Mouse (Mus musculus): Measurements from ENCODE around the gene Pnkd. TPM values are rescaled to one million over a fixed set of nuclear protein-coding genes. Genes with fewer than 3 reads are reported as not detected.
A peak's percentile ranks its signal among the peaks of the same experiment; 100 is the strongest.
"Not testable (repeated sequence)": the region's sequence is repeated elsewhere in the genome, so short reads cannot be mapped to it uniquely, and the experiment has no call there.

Gene Pnkd
- polyA plus RNA-seq, 1 experiment from 2014 or later = 104 TPM

DNA sequence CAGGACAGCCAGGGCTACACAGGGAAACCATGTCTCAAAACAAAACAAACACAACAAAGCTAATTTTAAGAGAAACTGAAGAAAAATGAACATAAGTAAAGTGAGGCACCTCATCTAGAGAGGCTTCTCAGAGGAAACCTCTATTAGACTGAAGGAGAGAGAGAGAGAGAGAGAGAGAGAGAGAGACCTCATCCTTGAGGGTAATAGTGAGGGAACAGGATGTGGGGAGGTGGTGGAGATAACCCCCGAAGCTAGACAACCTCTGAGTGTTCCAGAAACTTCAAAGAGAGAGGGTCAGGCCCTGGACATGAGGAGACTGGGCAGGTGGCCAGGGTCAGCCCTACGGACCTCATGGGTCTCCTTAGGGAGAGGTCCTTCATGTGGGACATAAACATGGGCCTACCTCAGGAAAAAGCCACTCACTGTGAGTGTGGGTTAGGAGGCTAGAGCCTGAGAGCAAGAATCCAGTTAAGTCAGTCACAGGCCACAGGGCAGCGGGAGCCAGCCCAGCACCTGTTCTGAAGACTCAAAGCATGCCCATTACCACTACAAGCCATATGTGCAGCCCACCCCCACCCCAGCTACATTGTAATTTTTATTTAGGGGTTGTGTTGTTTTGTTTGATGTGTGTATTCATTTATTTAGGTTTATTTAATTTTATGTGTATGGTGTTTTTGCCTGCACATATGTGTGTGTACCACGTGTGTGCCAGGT is 31.5 kb downstream of the Pnkd start:
- Histone ChIP-seq H3K36me3 (no peaks in the 10 kb centered on the region), H3K4me2 (no peak overlapping the region), H3K27ac (no peak overlapping the region), H3K9ac (no peak overlapping the region), H3K4me3 (no peak overlapping the region), H3K9me3 (no peaks in the 10 kb centered on the region), H3K4me1 (0 out of 2 replicates have a peak, but pooled peaks cover 3% of the 10 kb centered on the region), H3K27me3 (no peaks in the 10 kb centered on the region)
- WGBS = 65% methylated on average over 4 of the region's 4 CpGs
- ATAC-seq (ENCODE audit: insufficient number of reproducible peaks, low FRiP score, low TSS enrichment, low read depth) = no peak

DNA sequence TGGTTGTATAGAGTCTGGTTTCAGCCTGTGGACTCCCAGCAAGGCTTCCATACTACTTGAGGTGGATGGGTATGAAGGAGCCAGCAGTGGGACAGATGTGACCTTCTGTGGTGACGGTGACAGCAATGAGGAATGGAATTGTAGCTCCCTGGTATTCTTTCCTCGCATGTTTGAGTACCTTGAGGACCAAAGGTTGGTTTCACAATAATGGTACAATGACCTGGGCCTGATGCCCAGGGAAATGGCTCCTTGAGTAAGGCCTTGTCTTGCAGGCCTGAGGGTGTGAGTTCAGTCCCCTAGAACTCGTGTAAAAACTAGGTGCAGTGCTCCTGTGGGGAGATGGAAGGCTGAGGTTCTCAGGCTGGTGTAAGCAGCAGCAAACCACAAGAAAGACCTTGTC is 34.0 kb downstream of the Pnkd start:
- no peak for ATAC-seq (ENCODE audit: insufficient number of reproducible peaks, low FRiP score, low TSS enrichment, low read depth)
- Histone ChIP-seq H3K27me3 (no peaks in the 10 kb centered on the region), H3K9ac (no peak overlapping the region), H3K9me3 (no peaks in the 10 kb centered on the region), H3K27ac (no peak overlapping the region), H3K36me3 (no peaks in the 10 kb centered on the region), H3K4me3 (no peak overlapping the region), H3K4me2 (no peak overlapping the region), H3K4me1 (0 out of 2 replicates have a peak, but pooled peaks cover under 1% of the 10 kb centered on the region)
- WGBS = 90% methylated on average over 3 of the region's 3 CpGs

DNA sequence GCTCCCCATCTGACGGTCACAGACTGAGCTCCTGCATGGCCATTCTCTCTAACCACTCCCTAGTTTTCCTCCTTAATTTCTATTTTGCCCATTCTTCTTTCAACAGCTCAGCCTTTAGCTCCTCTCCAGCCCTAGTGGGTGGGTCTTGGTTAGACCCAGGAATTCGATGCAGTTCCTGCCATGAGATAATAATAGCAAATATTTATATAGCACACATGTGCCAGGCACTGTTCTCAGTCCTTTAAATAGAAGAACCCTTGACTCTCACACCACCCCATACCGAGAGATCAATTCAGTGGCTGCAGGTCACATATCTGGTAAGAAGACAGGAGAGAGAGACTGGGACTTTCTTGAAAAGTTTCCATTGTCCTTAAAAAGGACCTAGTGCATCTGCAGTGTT is 36.7 kb downstream of the Pnkd start:
- H3K4me2 ChIP-seq = no peak overlapping the region
- H3K9me3 ChIP-seq = no peaks in the 10 kb centered on the region
- no peaks in the 10 kb centered on the region for H3K4me1 ChIP-seq
- H3K4me3 ChIP-seq = no peak overlapping the region
- 75% methylated on average over 3 of the region's 3 CpGs for WGBS
- no peak overlapping the region for H3K9ac ChIP-seq
- H3K27me3 ChIP-seq = no peaks in the 10 kb centered on the region
- H3K27ac ChIP-seq = no peak overlapping the region
- no peak for ATAC-seq (ENCODE audit: insufficient number of reproducible peaks, low FRiP score, low TSS enrichment, low read depth)
- H3K36me3 ChIP-seq = no peaks in the 10 kb centered on the region

DNA sequence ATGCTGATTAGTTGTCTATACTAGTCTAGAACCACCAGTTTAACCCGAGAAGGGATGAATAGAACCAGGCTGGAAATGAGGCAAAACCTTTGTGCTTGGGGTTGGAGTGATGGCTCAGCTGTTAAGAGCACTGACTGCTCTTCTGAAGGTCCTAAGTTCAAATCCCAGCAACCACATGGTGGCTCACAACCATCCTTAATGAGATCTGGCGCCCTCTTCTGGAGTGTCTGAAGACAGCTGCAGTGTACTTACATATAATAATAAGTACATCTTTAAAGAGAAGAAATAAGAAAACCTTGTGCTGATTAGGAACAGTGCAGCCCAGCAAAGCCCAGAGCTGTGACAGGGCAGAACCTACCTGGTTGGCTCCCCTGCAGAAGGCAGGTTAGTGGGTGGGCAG is 42.2 kb downstream of the Pnkd start:
- not testable (repeated sequence) for H3K36me3 ChIP-seq; H3K4me2 ChIP-seq; H3K27ac ChIP-seq; ATAC-seq (ENCODE audit: insufficient number of reproducible peaks, low FRiP score, low TSS enrichment, low read depth); H3K4me3 ChIP-seq; H3K27me3 ChIP-seq; H3K9me3 ChIP-seq; H3K9ac ChIP-seq
- peaks cover 12% of the 10 kb centered on the region for H3K4me1 ChIP-seq
- WGBS = 74% methylated on average over 2 of the region's 2 CpGs

DNA sequence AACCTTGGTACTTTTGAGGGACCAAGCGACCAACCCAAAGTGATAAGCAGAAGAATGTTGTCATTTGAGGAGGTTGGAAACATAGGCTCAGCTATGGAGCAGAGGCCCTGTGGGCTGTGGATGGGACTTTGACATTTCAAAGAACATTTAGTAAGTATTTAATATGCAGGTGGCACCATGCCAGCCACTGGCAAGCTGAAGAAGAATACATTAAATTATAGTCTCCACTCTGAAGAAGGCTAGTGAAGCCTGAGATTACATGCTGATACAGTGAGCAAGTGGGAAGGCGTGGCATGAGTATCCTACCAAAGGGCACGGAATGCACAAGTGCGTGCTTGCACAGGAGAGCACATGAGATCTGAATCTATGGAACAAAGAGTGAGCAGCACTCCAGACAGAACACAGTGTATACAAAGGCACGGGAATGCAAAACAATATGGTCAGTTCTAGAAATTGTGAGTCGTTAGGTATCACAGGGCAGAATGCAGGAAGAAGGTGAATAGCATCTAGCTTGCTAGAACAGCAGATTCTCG is 45.2 kb downstream of the Pnkd start:
- Histone ChIP-seq H3K36me3 (no peaks in the 10 kb centered on the region), H3K9me3 (no peaks in the 10 kb centered on the region), H3K4me1 (peaks cover 34% of the 10 kb centered on the region), H3K27ac (no peak overlapping the region), H3K4me3 (no peak overlapping the region), H3K4me2 (no peak overlapping the region), H3K27me3 (no peaks in the 10 kb centered on the region), H3K9ac (no peak overlapping the region)
- 71% methylated on average over 7 of the region's 7 CpGs for WGBS
- no peak for ATAC-seq (ENCODE audit: insufficient number of reproducible peaks, low FRiP score, low TSS enrichment, low read depth)

DNA sequence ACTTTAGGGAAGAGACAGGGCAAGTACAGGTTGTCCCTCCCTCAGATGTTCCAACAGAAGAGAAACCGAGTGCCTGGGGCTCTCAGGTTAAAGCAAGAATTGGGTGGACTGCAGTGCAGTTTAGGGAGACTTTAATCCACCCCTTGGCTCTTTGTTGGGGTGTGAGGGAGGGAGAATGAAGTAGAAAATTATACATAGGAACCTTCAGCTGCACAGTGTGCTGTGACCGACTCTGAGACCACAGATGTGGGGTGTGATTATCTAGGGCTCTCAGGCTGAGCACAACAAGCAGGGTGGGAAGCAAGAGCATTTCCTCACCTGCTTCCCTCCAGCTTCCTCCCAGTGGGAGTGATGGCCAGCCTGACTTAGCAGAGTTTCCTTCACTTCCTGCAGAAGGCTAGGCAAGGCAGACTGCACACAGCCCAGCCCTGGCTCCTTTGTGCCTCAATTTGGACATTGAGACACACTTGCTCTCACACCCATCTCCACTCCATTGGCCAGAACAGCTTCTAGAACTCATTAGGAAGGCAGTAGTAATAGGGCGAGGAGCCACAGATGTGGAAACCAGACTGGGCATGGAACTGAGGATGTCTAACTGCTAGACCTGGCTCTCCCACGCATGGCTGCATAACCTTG is 46.4 kb downstream of the Pnkd start:
- H3K36me3 ChIP-seq = no peaks in the 10 kb centered on the region
- H3K4me3 ChIP-seq = no peak overlapping the region
- ATAC-seq (ENCODE audit: insufficient number of reproducible peaks, low FRiP score, low TSS enrichment, low read depth) = no peak
- H3K4me1 ChIP-seq = peaks cover 37% of the 10 kb centered on the region
- H3K27me3 ChIP-seq = no peaks in the 10 kb centered on the region
- H3K4me2 ChIP-seq = no peak overlapping the region
- H3K9me3 ChIP-seq = no peaks in the 10 kb centered on the region
- 70% methylated on average over 4 of the region's 4 CpGs for WGBS
- H3K27ac ChIP-seq = peak overlapping the region; percentile 85
- H3K9ac ChIP-seq = no peak overlapping the region

DNA sequence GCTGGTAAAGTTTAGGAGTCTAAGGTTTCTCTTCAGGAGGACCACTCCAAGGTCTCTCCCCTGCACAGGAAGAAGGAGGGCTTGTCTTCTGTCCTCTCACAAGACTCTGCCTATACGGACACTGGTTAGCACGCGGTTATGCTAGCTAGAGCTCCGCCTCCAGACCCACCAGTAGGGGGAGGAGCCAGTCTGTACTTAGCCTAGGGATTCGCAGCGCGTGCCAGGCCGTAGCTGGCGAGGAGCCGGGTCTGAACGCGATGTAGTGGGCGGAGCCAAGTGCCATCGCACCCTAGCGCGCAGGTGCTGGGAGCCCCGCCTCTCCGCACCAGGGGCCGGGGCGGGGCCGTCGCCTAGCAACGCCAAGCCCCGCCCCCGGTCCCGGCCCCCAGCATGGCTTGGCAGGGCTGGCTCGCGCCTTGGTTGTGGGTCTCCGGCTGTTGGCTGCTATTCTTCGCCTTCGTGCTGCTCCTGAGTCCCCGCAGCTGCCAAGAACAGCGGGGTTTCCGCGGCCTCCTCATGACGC is 47.6 kb downstream of the Pnkd start:
- Histone ChIP-seq H3K9ac (peak overlapping the region; percentile 32), H3K36me3 (no peaks in the 10 kb centered on the region), H3K4me1 (peaks cover 37% of the 10 kb centered on the region), H3K9me3 (no peaks in the 10 kb centered on the region), H3K27me3 (no peaks in the 10 kb centered on the region), H3K4me2 (peak overlapping the region; percentile 83), H3K4me3 (peak overlapping the region; percentile 54), H3K27ac (peak overlapping the region; percentile 85)
- under 1% methylated on average over 36 of the region's 36 CpGs for WGBS
- ATAC-seq (ENCODE audit: insufficient number of reproducible peaks, low FRiP score, low TSS enrichment, low read depth) = peak; percentile 93

DNA sequence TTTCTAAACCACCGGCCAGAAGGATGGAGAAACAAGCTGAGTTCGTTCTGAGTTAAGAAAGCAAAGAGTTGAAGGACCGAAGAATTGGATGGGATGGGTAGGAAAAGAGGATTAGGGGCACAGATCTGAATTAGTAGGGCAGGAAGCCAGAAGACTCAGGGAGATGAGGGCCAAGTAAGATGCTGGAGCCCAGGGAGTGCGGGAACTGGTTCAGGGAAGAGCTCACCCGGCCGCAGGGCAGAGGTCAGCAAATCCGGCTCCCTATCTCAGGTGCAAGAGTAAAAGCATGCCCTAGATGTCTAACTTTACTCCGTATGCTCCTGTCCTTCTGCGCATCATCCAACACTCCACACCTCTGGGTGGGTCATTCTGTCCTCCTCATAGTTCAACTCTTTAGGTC is 48.2 kb downstream of the Pnkd start:
- Histone ChIP-seq H3K9me3 (no peaks in the 10 kb centered on the region), H3K27me3 (no peaks in the 10 kb centered on the region), H3K4me2 (peak overlapping the region; percentile 83), H3K4me3 (peak overlapping the region; percentile 54), H3K36me3 (no peaks in the 10 kb centered on the region), H3K9ac (peak overlapping the region; percentile 32), H3K4me1 (peaks cover 41% of the 10 kb centered on the region), H3K27ac (peak overlapping the region; percentile 85)
- WGBS = 4% methylated on average over 9 of the region's 9 CpGs
- no peak for ATAC-seq (ENCODE audit: insufficient number of reproducible peaks, low FRiP score, low TSS enrichment, low read depth)

DNA sequence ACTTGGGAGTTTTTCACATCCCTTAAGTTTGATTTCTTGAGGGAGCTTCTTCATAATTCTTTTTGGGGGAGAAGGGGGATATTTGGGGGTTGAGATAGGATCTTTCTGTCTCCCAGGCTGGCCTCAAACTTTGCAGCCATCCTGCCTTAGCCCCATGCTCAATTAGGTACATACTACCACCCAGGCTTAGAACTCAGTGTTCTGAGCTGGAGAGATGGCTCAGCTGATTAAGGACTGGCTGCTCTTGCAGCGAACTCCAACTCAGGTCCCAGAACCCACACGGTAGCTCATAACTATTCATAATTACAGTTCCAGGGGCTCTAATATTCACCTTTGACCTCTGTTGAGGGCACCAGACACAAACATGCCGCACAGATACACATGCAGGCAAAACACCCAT is 49.9 kb downstream of the Pnkd start:
- no peak for ATAC-seq (ENCODE audit: insufficient number of reproducible peaks, low FRiP score, low TSS enrichment, low read depth)
- Histone ChIP-seq H3K4me1 (peaks cover 46% of the 10 kb centered on the region), H3K9me3 (no peaks in the 10 kb centered on the region), H3K9ac (no peak overlapping the region), H3K36me3 (no peaks in the 10 kb centered on the region), H3K27ac (no peak overlapping the region; the same call in 1 of the 2 replicates), H3K4me2 (no peak overlapping the region), H3K4me3 (no peak overlapping the region), H3K27me3 (no peaks in the 10 kb centered on the region)
- WGBS = 68% methylated on average over 3 of the region's 3 CpGs

DNA sequence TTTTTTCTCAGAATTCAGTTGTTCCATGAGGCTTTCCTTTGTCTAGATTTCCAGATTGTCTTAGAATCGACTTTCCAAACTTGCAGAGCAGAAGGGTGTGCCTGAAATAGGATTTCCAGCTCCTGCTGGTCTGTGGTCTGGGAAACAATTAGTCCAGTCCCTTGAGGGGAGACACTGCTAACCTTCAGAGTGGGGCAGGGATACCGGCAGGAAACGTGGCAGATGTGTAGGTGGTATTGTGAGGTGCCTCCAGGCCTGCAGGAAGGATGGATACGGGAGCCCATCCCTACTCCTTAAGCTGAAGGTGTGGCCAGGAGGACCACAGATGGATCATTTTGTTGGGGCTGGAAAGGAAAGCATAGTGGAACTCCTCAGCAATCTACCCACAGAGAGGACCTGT is 50.3 kb downstream of the Pnkd start:
- no peak for ATAC-seq (ENCODE audit: insufficient number of reproducible peaks, low FRiP score, low TSS enrichment, low read depth)
- Histone ChIP-seq H3K27ac (no peak overlapping the region), H3K4me2 (no peak overlapping the region), H3K36me3 (no peaks in the 10 kb centered on the region), H3K4me3 (no peak overlapping the region), H3K4me1 (peaks cover 46% of the 10 kb centered on the region), H3K27me3 (no peaks in the 10 kb centered on the region), H3K9me3 (no peaks in the 10 kb centered on the region), H3K9ac (no peak overlapping the region)
- 42% methylated on average over 4 of the region's 4 CpGs for WGBS

DNA sequence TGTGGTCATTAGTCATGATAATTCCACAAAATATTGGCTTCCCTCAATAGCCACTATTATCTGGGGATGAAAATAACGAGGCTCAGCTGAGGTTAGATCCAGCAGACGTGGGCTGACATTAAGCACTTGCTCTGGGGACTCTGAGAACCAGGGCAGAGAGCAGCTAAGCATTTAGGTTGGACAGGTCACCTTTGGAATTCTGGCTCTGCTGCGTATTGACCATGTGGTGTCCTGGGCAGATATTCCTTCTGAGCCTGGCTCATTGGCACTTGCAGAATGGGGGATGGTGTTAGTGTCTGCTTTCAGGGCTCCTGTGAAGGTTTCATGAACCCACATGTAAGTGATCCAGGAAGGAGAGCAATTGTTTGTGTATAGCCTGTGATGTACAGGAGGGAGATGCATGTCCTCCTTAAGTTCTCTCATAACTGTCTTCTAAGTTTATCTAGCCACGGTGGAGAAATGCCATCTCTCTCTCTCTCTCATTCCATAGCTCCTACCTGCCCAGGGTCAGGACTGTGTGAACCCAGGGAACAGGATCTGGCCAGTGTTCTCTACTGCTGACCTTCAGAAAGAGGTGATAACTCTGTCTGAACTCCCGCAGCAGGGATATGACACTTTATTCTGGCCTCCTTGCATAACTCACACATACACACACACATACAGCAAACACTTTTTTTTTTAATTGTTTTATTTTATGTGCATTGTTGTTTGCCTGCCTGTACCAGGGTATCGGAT is 50.9 kb downstream of the Pnkd start:
- H3K36me3 ChIP-seq = no peaks in the 10 kb centered on the region
- peaks cover 46% of the 10 kb centered on the region for H3K4me1 ChIP-seq
- H3K9me3 ChIP-seq = no peaks in the 10 kb centered on the region
- WGBS = 82% methylated on average over 6 of the region's 6 CpGs
- H3K27me3 ChIP-seq = no peaks in the 10 kb centered on the region
- no peak overlapping the region for H3K4me2 ChIP-seq
- no peak overlapping the region for H3K9ac ChIP-seq
- no peak for ATAC-seq (ENCODE audit: insufficient number of reproducible peaks, low FRiP score, low TSS enrichment, low read depth)
- H3K4me3 ChIP-seq = no peak overlapping the region
- H3K27ac ChIP-seq = no peak overlapping the region

All from limb, embryonic 15.5 days (tissue).